ENCODE assay signal across 22 mouse cellular contexts in genomic region chr2:167386456-167386855, GRCm38 (mm10). TPM values are rescaled to one million over a fixed set of nuclear protein-coding genes. Genes with fewer than 3 reads are reported as not detected.
A peak's percentile ranks its signal among the peaks of the same experiment; 100 is the strongest.
DNase-seq lines count a peak whose midpoint lies in the region; ATAC-seq and TF ChIP-seq lines count a peak whose summit lies in the region.
"Had no signal": no experiment of that assay in that cellular context is flagged by ENCODE, and none has a peak within 500 bp of the region (broad histone marks: within the 10 kb centered on the region; RNA-seq: fewer than 3 reads in every experiment).

No protein-coding gene starts in this region.

- WGBS in heart, embryonic 11.5 days (ENCODE audit: insufficient replicate concordance) = 80% methylated on average over 4 of the region's 4 CpGs
- 60% methylated on average over 4 of the region's 4 CpGs for WGBS in liver, embryonic 12.5 days (ENCODE audit: insufficient replicate concordance)

- peak; percentile 97 for DNase-seq in heart, adult 11 months
- peak; percentile 35 for DNase-seq in Muller cell, postnatal 12 days (ENCODE audit: inconsistent ontology term)
- peak; percentile 62 to 75 for DNase-seq in heart, adult 9 months (ENCODE audit: low spot score in 2 of 2)
- no peak for DNase-seq in left cerebral cortex, adult 11 months (ENCODE audit: low spot score)
- DNase-seq: adrenal gland, postnatal 14 days; cerebellum, adult 2 months; cerebellum, postnatal 25 days; kidney, adult 2 months; left cerebral cortex, postnatal 4 days; thymus, adult 2 months; thymus, postnatal 4 days had no signal

- no peaks in the 10 kb centered on the region for H3K36me3 ChIP-seq in heart, embryonic 11.5 days (ENCODE audit: control insufficient read depth, insufficient read depth, low read length)
- H3K36me3 ChIP-seq in myocyte (ENCODE audit: control insufficient read depth, insufficient read depth) = no peaks in the 10 kb centered on the region
- no peaks in the 10 kb centered on the region for H3K36me3 ChIP-seq in liver, embryonic 12.5 days
- H3K36me3 ChIP-seq: embryonic facial prominence, embryonic 13.5 days; limb, embryonic 15.5 days; liver, embryonic 15.5 days; midbrain, embryonic 12.5 days had no signal

- no peaks in the 10 kb centered on the region for H3K27me3 ChIP-seq in heart, embryonic 11.5 days (ENCODE audit: control insufficient read depth, insufficient read depth, low read length)
- H3K27me3 ChIP-seq in myocyte (ENCODE audit: control insufficient read depth, insufficient read depth, insufficient read length) = no peaks in the 10 kb centered on the region
- no peaks in the 10 kb centered on the region; the same call in 1 of the 2 replicates for H3K27me3 ChIP-seq in liver, embryonic 12.5 days (replicated peaks)
- H3K27me3 ChIP-seq: embryonic facial prominence, embryonic 13.5 days; forebrain, embryonic 13.5 days; limb, embryonic 15.5 days; liver, embryonic 15.5 days; midbrain, embryonic 12.5 days had no signal

- H3K9ac ChIP-seq in heart, embryonic 11.5 days (ENCODE audit: low read depth, low read length) = no peak overlapping the region
- H3K9ac ChIP-seq in liver, embryonic 12.5 days = no peak overlapping the region
- H3K9ac ChIP-seq: embryonic facial prominence, embryonic 13.5 days; forebrain, embryonic 13.5 days; hindbrain, embryonic 14.5 days; limb, embryonic 15.5 days; liver, embryonic 15.5 days; midbrain, embryonic 12.5 days had no signal

- H3K79me2 ChIP-seq in myocyte (ENCODE audit: control insufficient read depth, insufficient read depth) = no peaks in the 10 kb centered on the region

- no peak for ATAC-seq in heart, embryonic 11.5 days (replicated peaks; ENCODE audit: insufficient number of reproducible peaks, low FRiP score, low TSS enrichment)
- ATAC-seq in liver, embryonic 12.5 days = no peak
- ATAC-seq: forebrain, embryonic 13.5 days; inflammation-experienced regulatory T-cells, adult 6 months had no signal

- H3K27ac ChIP-seq in heart, embryonic 11.5 days (ENCODE audit: low read depth, low read length) = no peak overlapping the region
- H3K27ac ChIP-seq in liver, embryonic 12.5 days = no peak overlapping the region
- H3K27ac ChIP-seq: embryonic facial prominence, embryonic 13.5 days; forebrain, embryonic 13.5 days; hindbrain, embryonic 14.5 days; kidney, postnatal 0 days; limb, embryonic 15.5 days; liver, embryonic 15.5 days; midbrain, embryonic 12.5 days had no signal

- H3K4me3 ChIP-seq in heart, embryonic 11.5 days (ENCODE audit: low read depth, low read length) = no peak overlapping the region
- H3K4me3 ChIP-seq in myocyte = no peak overlapping the region
- H3K4me3 ChIP-seq in liver, embryonic 12.5 days = no peak overlapping the region
- H3K4me3 ChIP-seq: embryonic facial prominence, embryonic 13.5 days; forebrain, embryonic 13.5 days; limb, embryonic 15.5 days; liver, embryonic 15.5 days; midbrain, embryonic 12.5 days had no signal

- no peak overlapping the region for H3ac ChIP-seq in myocyte (ENCODE audit: control insufficient read depth, insufficient read length)

- H3K4me1 ChIP-seq in heart, embryonic 11.5 days (ENCODE audit: control insufficient read depth, insufficient read depth, low read length) = 0 out of 2 replicates have a peak, but pooled peaks cover 5% of the 10 kb centered on the region
- peaks cover 7% of the 10 kb centered on the region; the same call in 1 of the 2 replicates for H3K4me1 ChIP-seq in liver, embryonic 12.5 days
- H3K4me1 ChIP-seq: embryonic facial prominence, embryonic 13.5 days; forebrain, embryonic 13.5 days; midbrain, embryonic 12.5 days had no signal

- TF ChIP-seq POLR2A in myocyte (IDR thresholded peaks at IDR 0.05; ENCODE audit: insufficient read length, low read depth) = no peak

- peaks cover 5% of the 10 kb centered on the region; the same call in 1 of the 2 replicates for H3K9me3 ChIP-seq in heart, embryonic 11.5 days (replicated peaks; ENCODE audit: control insufficient read depth, low read length)
- H3K9me3 ChIP-seq in liver, embryonic 12.5 days (replicated peaks) = no peaks in the 10 kb centered on the region; the same call in 1 of the 2 replicates
- H3K9me3 ChIP-seq: embryonic facial prominence, embryonic 13.5 days; forebrain, embryonic 13.5 days; limb, embryonic 15.5 days; liver, embryonic 15.5 days; midbrain, embryonic 12.5 days had no signal

- H3K4me2 ChIP-seq in heart, embryonic 11.5 days = no peak overlapping the region
- H3K4me2 ChIP-seq in myocyte (ENCODE audit: low read depth) = peak overlapping the region; percentile 31
- no peak overlapping the region for H3K4me2 ChIP-seq in liver, embryonic 12.5 days
- H3K4me2 ChIP-seq: embryonic facial prominence, embryonic 13.5 days; forebrain, embryonic 13.5 days; hindbrain, embryonic 14.5 days; limb, embryonic 15.5 days; liver, embryonic 15.5 days; midbrain, embryonic 12.5 days had no signal

TF ChIP-seq in myocyte, 11 proteins besides CTCF, POLR2A, EP300 and RAD21:
- TF ChIP-seq USF1 (IDR thresholded peaks at IDR 0.05; ENCODE audit: low read depth) (no peak), E2F4 (IDR thresholded peaks at IDR 0.05; ENCODE audit: insufficient read depth) (no peak), REST (IDR thresholded peaks at IDR 0.05; ENCODE audit: insufficient read depth, insufficient read length) (no peak), SRF (IDR thresholded peaks at IDR 0.05; ENCODE audit: control insufficient read depth, insufficient read length, low read depth) (no peak), CEBPB (IDR thresholded peaks at IDR 0.05; ENCODE audit: insufficient read depth, poor library complexity, severe bottlenecking) (no peak), MYOD1 (IDR thresholded peaks at IDR 0.05; ENCODE audit: control insufficient read depth in 1 of 3, insufficient read length in 2 of 3, low read depth in 2 of 3) (no peak), MYOG (IDR thresholded peaks at IDR 0.05; ENCODE audit: control insufficient read depth in 1 of 3, insufficient read depth in 1 of 3, insufficient read length in 2 of 3, low read depth in 2 of 3) (no peak), POLR2AphosphoS2 (IDR thresholded peaks at IDR 0.05; ENCODE audit: insufficient read length, low read depth) (no peak), TCF12 (IDR thresholded peaks at IDR 0.05; ENCODE audit: insufficient read depth, poor library complexity, severe bottlenecking) (no peak), TCF3 (IDR thresholded peaks at IDR 0.05; ENCODE audit: insufficient read length, low read depth) (no peak), MAX (IDR thresholded peaks at IDR 0.05; ENCODE audit: low read depth) (no peak)

RNA-seq across cellular contexts. Expression of gene Slc9a8, which starts 35.1 kb away (rescaled TPM):
- 19.9 and 21.6 TPM in 2 replicates for polyA plus RNA-seq in heart, embryonic 11.5 days (2014; fragmentation: Nextera tagmentation; extraction: Ambion mirVana)
- 26.4 TPM for polyA plus RNA-seq in myocyte (2012; fragmentation: generic; extraction: Trizol)
- 17.4 and 18.8 TPM in 2 replicates for polyA plus RNA-seq in liver, embryonic 12.5 days (2016; fragmentation: Nextera tagmentation; extraction: Ambion mirVana)

RNA-seq across cellular contexts. Expression of gene B4galt5, which starts 37.5 kb away (rescaled TPM):
- 16.1 and 24.5 TPM in 2 replicates for polyA plus RNA-seq in heart, embryonic 11.5 days (2014; fragmentation: Nextera tagmentation; extraction: Ambion mirVana)
- polyA plus RNA-seq in myocyte (2012; fragmentation: generic; extraction: Trizol) = 70.0 TPM
- 8.1 and 9.9 TPM in 2 replicates for polyA plus RNA-seq in liver, embryonic 12.5 days (2016; fragmentation: Nextera tagmentation; extraction: Ambion mirVana)
